Mouse (Mus musculus): ENCODE data around the gene Itpa. TPM values are rescaled to one million over a fixed set of nuclear protein-coding genes. Genes with fewer than 3 reads are reported as not detected.
"Not testable (repeated sequence)": the region's sequence is repeated elsewhere in the genome, so short reads cannot be mapped to it uniquely, and the experiment has no call there.

Gene Itpa
- total RNA-seq (2021) = 10 to 100 TPM; 28.1 to 31.2 TPM
- long read RNA-seq, experiment 1, transcript Itpa-201 (8 exons, 1,390 nt) = major isoform, 41 of 42 reads
- long read RNA-seq, experiment 1, partial matches to known transcripts = 0 of 42 reads
- long read RNA-seq, experiment 1, other reads (novel, unspliced or antisense) = 1 of 42 reads
- long read RNA-seq, experiment 2, transcript Itpa-201 (8 exons, 1,390 nt) = major isoform, 14 of 18 reads
- long read RNA-seq, experiment 2, partial matches to known transcripts = 2 of 18 reads
- long read RNA-seq, experiment 2, other reads (novel, unspliced or antisense) = 2 of 18 reads

- peak; percentile 90 to 93 for DNase-seq
These were observed at the start of gene Itpa for GRCm38 (mm10) chr2:130667559-130667958. Itpa (plus strand) TSS chr2:130667610.

DNA sequence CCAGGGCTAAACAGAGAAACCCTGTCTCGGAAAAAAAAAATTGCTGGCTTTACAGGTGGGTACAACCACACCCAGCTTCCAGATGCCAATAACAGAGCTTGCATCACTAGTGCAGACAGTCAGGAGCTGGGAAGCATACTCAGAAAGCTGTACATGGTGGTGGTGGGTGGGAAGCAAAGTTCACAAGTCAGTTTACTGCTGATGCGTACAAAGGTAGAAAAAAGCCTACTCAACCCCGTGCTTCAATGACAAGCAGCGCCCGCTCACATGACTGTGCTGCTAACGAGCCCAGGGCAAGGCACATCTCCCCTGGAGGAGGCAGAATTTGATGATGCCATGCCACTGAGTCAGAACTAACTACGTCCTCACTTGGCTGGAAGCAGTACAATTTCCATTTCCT lies 48.4 kb upstream of the Itpa start:
- no peak for DNase-seq

GRCm38 (mm10) chr2:130628424-130628823 lies 39.0 kb upstream of the Itpa start:
- DNase-seq = no peak

DNA sequence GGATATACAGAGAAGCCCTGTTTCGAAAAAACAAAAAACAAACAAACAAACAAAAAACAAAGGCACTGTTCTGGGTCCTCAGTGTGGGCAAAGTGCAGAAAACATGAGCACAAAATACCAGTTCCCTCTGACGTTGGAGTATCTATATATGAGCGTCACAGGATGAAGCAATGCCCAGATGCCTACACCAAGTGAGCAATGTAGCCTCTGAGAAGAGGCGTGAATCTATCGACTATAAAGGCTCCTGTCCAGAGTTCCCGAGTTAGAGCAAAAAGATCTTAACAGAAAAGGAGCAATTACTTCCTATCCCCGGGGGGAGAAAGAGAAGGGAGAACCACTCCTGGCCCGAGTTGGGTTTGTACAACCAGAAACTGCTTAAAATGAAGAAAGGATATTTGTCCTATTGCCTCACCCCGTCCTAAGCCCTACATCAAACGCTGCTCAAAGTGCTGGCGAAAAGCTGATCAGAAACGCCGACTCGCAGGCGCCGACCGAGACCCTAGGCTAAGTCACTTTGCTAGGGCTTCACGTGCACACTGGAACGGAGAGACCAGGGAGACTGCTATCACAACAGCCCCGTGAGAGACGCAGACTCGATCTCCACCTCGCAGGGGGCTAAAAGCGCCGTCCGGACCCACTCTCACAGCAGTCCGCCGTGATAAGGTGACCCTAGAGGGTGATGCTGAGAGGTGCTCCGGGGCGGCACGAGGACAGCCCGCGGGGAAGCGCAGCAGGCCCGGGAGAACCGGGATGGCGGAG lies 38.2 kb upstream of the Itpa start:
- DNase-seq = peak in 1 of 2 experiments; percentile 23

DNA sequence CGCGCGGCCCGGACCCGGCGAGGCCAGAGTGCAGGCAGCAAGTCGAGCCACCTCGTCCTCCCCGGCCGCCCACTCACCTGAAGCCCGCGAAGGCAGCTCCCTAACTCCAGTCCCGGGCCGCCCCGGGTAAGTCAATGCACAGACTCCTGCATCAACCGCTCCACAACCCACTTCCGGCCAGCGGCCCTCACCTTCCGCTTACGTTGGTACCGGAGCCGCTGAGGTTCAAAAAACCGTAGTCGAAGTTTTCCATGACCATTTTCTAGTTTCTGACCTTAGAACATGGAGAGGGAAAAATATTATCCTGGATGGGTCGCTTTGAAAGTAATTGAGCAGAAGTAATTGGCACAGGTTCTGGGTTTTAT lies 37.6 kb upstream of the Itpa start, which contains the start of the genes Fastkd5 and Ubox5:
Fastkd5 (minus strand) TSS at position 189 of the 365 bp plus-strand sequence.
Ubox5 (minus strand) TSS at position 200 of the 365 bp plus-strand sequence.
- peak; percentile 92 to 93 for DNase-seq

DNA sequence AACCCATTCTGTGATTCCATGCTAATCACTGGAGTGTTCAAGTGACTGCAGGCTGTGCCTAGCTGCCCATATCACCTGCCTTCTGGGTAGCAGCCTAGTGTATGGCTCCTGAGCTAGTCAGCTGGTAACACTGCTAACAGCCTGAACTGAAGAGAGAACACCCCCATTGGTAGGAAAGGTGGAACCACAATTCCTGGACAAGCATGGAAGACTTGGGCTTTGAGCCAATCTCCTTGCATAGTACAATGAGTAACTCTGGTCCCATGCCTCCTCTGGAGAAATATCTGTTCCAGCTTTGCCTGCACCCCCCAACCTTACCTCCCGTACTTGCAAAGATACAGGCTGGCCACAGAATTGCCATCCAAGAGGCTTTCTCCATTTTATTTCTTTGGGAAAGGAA lies 35.0 kb upstream of the Itpa start:
- no peak for DNase-seq

GRCm38 (mm10) chr2:130632887-130633675 lies 34.3 kb upstream of the Itpa start:
- no peak for DNase-seq

DNA sequence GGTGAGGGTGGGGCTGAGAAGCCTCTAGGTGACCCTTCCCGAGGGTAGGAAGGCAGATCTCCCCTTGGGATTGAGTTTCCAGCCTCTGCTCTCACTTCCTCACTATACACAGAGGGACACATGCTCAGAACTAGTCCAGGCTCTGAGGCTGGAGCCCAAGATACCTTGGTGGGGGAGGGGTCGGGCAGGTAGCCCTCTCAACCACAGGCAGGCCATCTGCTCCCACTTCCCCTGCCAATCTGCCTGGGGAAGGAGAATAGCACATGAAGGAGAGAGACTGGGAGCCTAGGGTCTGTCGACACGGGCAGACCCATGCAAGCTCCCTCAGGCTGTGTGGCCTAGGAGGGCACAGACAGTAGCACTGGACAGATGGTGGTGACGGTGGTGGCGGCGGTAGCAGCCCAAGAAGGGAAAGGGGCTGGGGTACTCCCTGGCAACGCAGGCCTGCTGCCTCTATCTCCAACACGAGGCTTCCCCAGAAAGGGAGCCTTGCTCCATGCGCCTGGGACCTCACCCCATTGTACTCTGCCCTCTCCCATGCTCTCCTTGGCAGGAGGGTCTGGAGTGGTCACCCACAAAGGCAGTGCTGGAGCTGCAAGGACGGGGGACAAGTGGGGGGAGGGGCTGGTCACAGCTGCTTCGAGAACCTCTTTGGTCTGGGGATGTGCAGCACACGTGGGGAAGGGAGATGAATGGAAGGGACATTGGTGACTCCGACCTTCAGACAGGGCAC lies 33.2 kb upstream of the Itpa start:
- no peak for DNase-seq

DNA sequence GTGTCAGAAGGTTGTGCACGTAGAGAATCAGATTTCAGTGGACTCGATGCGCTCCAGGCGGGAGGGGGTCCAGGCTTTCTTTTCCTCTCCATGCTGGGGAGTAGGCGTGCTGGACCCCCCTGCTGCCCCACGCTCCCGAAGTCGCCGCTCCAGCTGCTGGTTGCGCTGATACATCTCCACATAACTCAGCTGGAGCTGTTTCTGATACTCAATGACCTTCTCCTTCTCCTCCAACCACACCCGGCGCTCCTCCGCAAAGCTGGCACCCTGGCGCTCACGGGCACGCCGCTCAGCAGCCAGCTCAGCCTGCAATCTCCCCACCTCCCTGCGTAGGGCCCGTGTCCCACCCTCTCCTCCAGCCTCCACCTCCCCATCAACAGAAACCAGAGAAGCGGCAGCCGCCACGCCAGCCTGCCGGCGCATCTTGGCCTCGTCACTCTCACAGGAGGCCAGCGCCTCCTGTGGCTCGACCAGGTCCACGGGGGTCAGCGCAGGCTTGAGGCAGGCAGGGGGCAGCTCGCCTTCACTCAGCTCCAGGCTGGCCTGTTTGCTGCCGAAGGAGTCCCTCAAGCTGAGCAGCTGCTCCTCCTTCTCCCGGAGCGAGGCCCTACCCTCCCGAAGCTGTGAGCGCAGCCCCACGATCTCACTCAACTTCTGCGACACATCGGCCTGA lies 32.5 kb upstream of the Itpa start:
- peak; percentile 22 to 29 for DNase-seq

- DNase-seq = no peak
These were observed 31.6 kb upstream of the Itpa start for GRCm38 (mm10) chr2:130635847-130636246.

DNA sequence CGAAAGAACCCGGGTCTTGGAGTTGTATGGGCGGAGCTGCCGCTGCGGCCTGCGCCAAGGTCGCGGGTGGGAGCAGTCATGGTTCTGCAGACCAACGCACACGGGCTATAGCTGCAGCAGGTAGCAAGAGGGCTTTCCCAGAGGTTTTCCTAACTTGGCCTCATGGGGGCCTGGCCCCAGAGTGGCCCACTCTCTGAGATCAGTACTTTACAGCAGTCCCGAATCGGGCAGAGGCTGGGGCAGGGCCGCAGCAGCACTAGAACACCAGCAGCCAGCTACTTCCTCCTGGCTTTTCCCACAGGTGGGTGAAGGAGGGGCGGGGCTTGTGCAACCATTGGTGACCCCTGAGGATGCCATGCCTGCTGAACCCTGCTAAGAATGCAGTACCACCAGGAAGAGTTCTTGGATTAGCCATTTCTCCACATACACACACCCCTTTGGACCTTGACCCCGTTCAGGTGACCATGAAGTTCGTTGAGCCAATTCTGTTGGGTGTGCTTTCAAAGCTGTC lies 29.3 kb upstream of the Itpa start:
- DNase-seq = peak; percentile 65 to 70

- no peak for DNase-seq
These were observed 28.1 kb upstream of the Itpa start for GRCm38 (mm10) chr2:130639276-130639675.

- DNase-seq = no peak
These were observed 25.9 kb upstream of the Itpa start for GRCm38 (mm10) chr2:130641351-130642025.

DNA sequence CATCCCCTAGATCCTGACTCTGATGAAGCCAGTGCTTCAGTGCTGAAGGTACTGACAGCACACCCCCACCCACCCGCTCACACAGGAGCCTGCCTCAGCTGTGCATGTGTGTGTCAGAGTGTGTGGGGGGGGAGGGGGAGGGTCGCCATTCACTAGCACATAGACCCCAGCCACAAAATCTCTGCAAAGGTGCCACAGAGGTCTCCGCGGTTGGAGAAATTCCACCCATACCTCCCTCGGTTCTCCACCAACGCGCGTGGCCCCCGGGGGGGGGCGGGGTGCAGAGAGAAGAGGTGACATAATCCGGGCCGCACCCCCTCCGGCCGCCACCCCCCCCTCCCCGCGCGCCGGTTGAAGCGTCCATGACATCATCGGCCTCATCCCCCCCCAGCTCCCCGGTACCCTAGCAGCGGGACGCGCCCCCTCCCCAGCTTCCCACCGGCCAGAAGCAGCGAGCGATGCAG lies 25.2 kb upstream of the Itpa start:
- DNase-seq = peak in 1 of 2 experiments; percentile 22

DNA sequence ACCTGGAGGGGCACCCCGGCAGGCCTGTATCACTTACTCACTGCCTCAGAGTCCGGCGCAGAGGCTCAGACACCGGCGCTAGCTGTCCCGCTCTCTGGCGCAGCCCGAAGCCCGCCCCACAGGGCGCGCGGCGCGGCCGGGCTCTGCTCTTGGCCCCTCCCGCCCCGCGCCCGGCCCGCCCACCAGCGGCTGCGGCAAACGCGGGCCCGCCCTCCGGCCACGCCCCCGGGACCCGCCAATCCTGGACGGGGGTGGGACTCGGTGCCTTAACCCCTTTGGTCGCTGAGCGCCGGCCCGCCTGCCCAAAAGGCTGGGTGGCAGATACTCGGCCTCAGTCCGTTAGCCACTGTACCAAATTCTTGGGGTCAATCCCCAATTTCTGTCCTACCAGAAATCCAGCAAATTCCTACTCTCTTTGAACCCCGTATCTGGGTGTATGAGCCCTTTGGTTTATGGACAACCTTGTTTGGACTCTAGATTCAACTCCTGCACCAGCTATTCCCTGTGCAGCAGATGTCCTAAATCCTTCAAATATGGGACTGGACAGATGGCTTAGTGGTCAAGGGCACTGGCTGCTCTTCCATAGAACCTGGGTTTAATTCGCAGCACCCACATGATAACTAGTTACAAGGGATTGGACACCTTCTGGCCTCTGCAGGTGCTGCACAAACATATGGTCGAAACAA lies 24.6 kb upstream of the Itpa start, which contains the start of gene Lzts3:
Lzts3 (minus strand) TSS at position 120 of the 686 bp plus-strand sequence.
- DNase-seq = peak; percentile 97 to 99

- DNase-seq = no peak
These were observed 22.2 kb upstream of the Itpa start for GRCm38 (mm10) chr2:130645198-130645597.

GRCm38 (mm10) chr2:130649028-130649427 lies 18.4 kb upstream of the Itpa start:
- DNase-seq = not testable (repeated sequence)

DNA sequence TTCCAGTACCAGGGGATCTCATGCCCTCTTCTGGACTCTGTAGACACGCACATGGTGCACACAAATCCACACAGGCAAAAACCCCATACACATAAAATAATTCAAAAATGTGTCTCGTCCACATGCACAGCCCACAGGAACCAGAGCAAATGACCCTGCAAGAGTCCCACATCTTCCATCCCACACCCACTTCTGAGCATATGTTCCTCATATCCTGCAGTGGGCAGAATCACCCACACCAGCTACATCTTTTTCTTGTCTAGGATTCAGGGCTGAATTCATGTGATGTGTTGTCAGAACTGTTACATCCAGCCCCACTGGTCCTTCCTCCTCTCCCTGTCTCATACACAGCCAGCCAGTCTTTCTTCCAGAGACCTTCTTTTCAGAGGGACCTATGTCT lies 14.1 kb upstream of the Itpa start:
- DNase-seq = no peak

GRCm38 (mm10) chr2:130653760-130654159 lies 13.7 kb upstream of the Itpa start:
- no peak for DNase-seq

Measured in adrenal gland, postnatal 36 days (tissue).